Mouse (Mus musculus): ENCODE measurements around the gene Nomo1. TPM values are rescaled to one million over a fixed set of nuclear protein-coding genes. Genes with fewer than 3 reads are reported as not detected.
A peak's percentile ranks its signal among the peaks of the same experiment; 100 is the strongest.

The Nomo1 gene
- 95.7 and 102 TPM in 2 replicates for polyA plus RNA-seq (2015; fragmentation: Nextera tagmentation; extraction: Ambion mirVana)

GRCm38 (mm10) chr7:46033109-46033869, at the start of gene Nomo1:
Gene Nomo1 (plus strand): TSS chr7:46033698.
- Histone ChIP-seq H3K4me2 (ENCODE audit: low read depth, low read length) (peak within 1 kb of the TSS; percentile 83), H3K4me3 (ENCODE audit: low read length) (peak within 1 kb of the TSS; percentile 94), H3K36me3 (ENCODE audit: control insufficient read depth, insufficient read depth, low read length) (no peaks in the 10 kb centered on the region), H3K9me3 (ENCODE audit: control insufficient read depth, low read length) (no peaks in the 10 kb centered on the region), H3K27me3 (replicated peaks; ENCODE audit: control insufficient read depth, insufficient read depth, low read length) (no peaks in the 10 kb centered on the region), H3K9ac (ENCODE audit: low read depth, low read length) (peak within 1 kb of the TSS; percentile 93), H3K27ac (ENCODE audit: low read length) (peak within 1 kb of the TSS; percentile 72), H3K4me1 (ENCODE audit: control insufficient read depth, insufficient read depth, low read length) (peaks cover 40% of the 10 kb centered on the region)
- ATAC-seq: peak; percentile 75
- 6% methylated on average over 43 of the region's 44 CpGs for WGBS

- 79% methylated on average over 5 of the region's 6 CpGs for WGBS
- H3K4me2 ChIP-seq (ENCODE audit: low read depth, low read length): no peak overlapping the region
- H3K36me3 ChIP-seq (ENCODE audit: control insufficient read depth, insufficient read depth, low read length): no peaks in the 10 kb centered on the region
- ATAC-seq: no peak
- H3K27ac ChIP-seq (ENCODE audit: low read length): no peak overlapping the region
- H3K27me3 ChIP-seq (replicated peaks; ENCODE audit: control insufficient read depth, insufficient read depth, low read length): no peaks in the 10 kb centered on the region
- no peak overlapping the region for H3K4me3 ChIP-seq (ENCODE audit: low read length)
- no peaks in the 10 kb centered on the region for H3K4me1 ChIP-seq (ENCODE audit: control insufficient read depth, insufficient read depth, low read length)
- H3K9ac ChIP-seq (ENCODE audit: low read depth, low read length): no peak overlapping the region
- no peaks in the 10 kb centered on the region for H3K9me3 ChIP-seq (ENCODE audit: control insufficient read depth, low read length)
These were observed 46.6 kb upstream of the Nomo1 start for GRCm38 (mm10) chr7:45986893-45987292.

- H3K4me1 ChIP-seq (ENCODE audit: control insufficient read depth, insufficient read depth, low read length): no peaks in the 10 kb centered on the region
- no peak overlapping the region for H3K4me3 ChIP-seq (ENCODE audit: low read length)
- 87% methylated on average over 1 of the region's 1 CpGs for WGBS
- no peaks in the 10 kb centered on the region for H3K9me3 ChIP-seq (ENCODE audit: control insufficient read depth, low read length)
- no peaks in the 10 kb centered on the region for H3K27me3 ChIP-seq (replicated peaks; ENCODE audit: control insufficient read depth, insufficient read depth, low read length)
- no peak overlapping the region for H3K4me2 ChIP-seq (ENCODE audit: low read depth, low read length)
- no peak overlapping the region for H3K27ac ChIP-seq (ENCODE audit: low read length)
- no peak overlapping the region for H3K9ac ChIP-seq (ENCODE audit: low read depth, low read length)
- H3K36me3 ChIP-seq (ENCODE audit: control insufficient read depth, insufficient read depth, low read length): no peaks in the 10 kb centered on the region
- peak; percentile 64 for ATAC-seq
These were observed 45.2 kb upstream of the Nomo1 start for GRCm38 (mm10) chr7:45988344-45988743.

- Histone ChIP-seq H3K27me3 (replicated peaks; ENCODE audit: control insufficient read depth, insufficient read depth, low read length) (no peaks in the 10 kb centered on the region), H3K4me1 (ENCODE audit: control insufficient read depth, insufficient read depth, low read length) (no peaks in the 10 kb centered on the region), H3K4me3 (ENCODE audit: low read length) (no peak overlapping the region), H3K4me2 (ENCODE audit: low read depth, low read length) (no peak overlapping the region), H3K9me3 (ENCODE audit: control insufficient read depth, low read length) (no peaks in the 10 kb centered on the region), H3K9ac (ENCODE audit: low read depth, low read length) (no peak overlapping the region), H3K36me3 (ENCODE audit: control insufficient read depth, insufficient read depth, low read length) (no peaks in the 10 kb centered on the region), H3K27ac (ENCODE audit: low read length) (no peak overlapping the region)
- WGBS: 79% methylated on average over 8 of the region's 8 CpGs
- no peak for ATAC-seq
These were observed 41.0 kb upstream of the Nomo1 start for GRCm38 (mm10) chr7:45992470-45992869.

GRCm38 (mm10) chr7:46000577-46000976, 32.9 kb upstream of the Nomo1 start:
- H3K27me3 ChIP-seq (replicated peaks; ENCODE audit: control insufficient read depth, insufficient read depth, low read length): no peaks in the 10 kb centered on the region
- H3K4me2 ChIP-seq (ENCODE audit: low read depth, low read length): no peak overlapping the region
- H3K9ac ChIP-seq (ENCODE audit: low read depth, low read length): no peak overlapping the region
- WGBS: 91% methylated on average over 4 of the region's 4 CpGs
- no peaks in the 10 kb centered on the region for H3K9me3 ChIP-seq (ENCODE audit: control insufficient read depth, low read length)
- no peaks in the 10 kb centered on the region for H3K4me1 ChIP-seq (ENCODE audit: control insufficient read depth, insufficient read depth, low read length)
- no peak for ATAC-seq
- H3K4me3 ChIP-seq (ENCODE audit: low read length): no peak overlapping the region
- H3K27ac ChIP-seq (ENCODE audit: low read length): no peak overlapping the region
- H3K36me3 ChIP-seq (ENCODE audit: control insufficient read depth, insufficient read depth, low read length): no peaks in the 10 kb centered on the region

- Histone ChIP-seq H3K36me3 (ENCODE audit: control insufficient read depth, insufficient read depth, low read length) (no peaks in the 10 kb centered on the region), H3K4me1 (ENCODE audit: control insufficient read depth, insufficient read depth, low read length) (no peaks in the 10 kb centered on the region), H3K4me3 (ENCODE audit: low read length) (no peak overlapping the region), H3K9ac (ENCODE audit: low read depth, low read length) (no peak overlapping the region), H3K9me3 (ENCODE audit: control insufficient read depth, low read length) (no peaks in the 10 kb centered on the region), H3K27ac (ENCODE audit: low read length) (no peak overlapping the region), H3K4me2 (ENCODE audit: low read depth, low read length) (no peak overlapping the region), H3K27me3 (replicated peaks; ENCODE audit: control insufficient read depth, insufficient read depth, low read length) (no peaks in the 10 kb centered on the region)
- 0 out of 2 replicates have a peak, but pooled peaks have one; percentile 26 for ATAC-seq
- WGBS: 58% methylated on average over 4 of the region's 4 CpGs
These were observed 30.8 kb upstream of the Nomo1 start for GRCm38 (mm10) chr7:46002748-46003147.

- WGBS: 14% methylated on average over 5 of the region's 5 CpGs
These were observed 23.9 kb upstream of the Nomo1 start for GRCm38 (mm10) chr7:46009578-46009977.

GRCm38 (mm10) chr7:46012121-46012520, 21.4 kb upstream of the Nomo1 start:
- H3K9me3 ChIP-seq (ENCODE audit: control insufficient read depth, low read length): no peaks in the 10 kb centered on the region
- no peak overlapping the region for H3K4me3 ChIP-seq (ENCODE audit: low read length)
- no peaks in the 10 kb centered on the region for H3K36me3 ChIP-seq (ENCODE audit: control insufficient read depth, insufficient read depth, low read length)
- no peak overlapping the region for H3K9ac ChIP-seq (ENCODE audit: low read depth, low read length)
- H3K27me3 ChIP-seq (replicated peaks; ENCODE audit: control insufficient read depth, insufficient read depth, low read length): no peaks in the 10 kb centered on the region
- no peak overlapping the region for H3K27ac ChIP-seq (ENCODE audit: low read length)
- no peak overlapping the region for H3K4me2 ChIP-seq (ENCODE audit: low read depth, low read length)
- ATAC-seq: no peak
- H3K4me1 ChIP-seq (ENCODE audit: control insufficient read depth, insufficient read depth, low read length): peaks cover 13% of the 10 kb centered on the region

More at GRCm38 (mm10) chr7:46009578-46009977, 23.9 kb upstream of the Nomo1 start:
- no peaks in the 10 kb centered on the region for H3K9me3 ChIP-seq (ENCODE audit: control insufficient read depth, low read length)
- no peaks in the 10 kb centered on the region for H3K36me3 ChIP-seq (ENCODE audit: control insufficient read depth, insufficient read depth, low read length)
- no peak overlapping the region for H3K9ac ChIP-seq (ENCODE audit: low read depth, low read length)
- H3K4me2 ChIP-seq (ENCODE audit: low read depth, low read length): no peak overlapping the region
- H3K27me3 ChIP-seq (replicated peaks; ENCODE audit: control insufficient read depth, insufficient read depth, low read length): no peaks in the 10 kb centered on the region
- peak; percentile 61; the same call in 1 of the 2 replicates for ATAC-seq
- H3K4me3 ChIP-seq (ENCODE audit: low read length): no peak overlapping the region
- peaks cover 13% of the 10 kb centered on the region for H3K4me1 ChIP-seq (ENCODE audit: control insufficient read depth, insufficient read depth, low read length)
- H3K27ac ChIP-seq (ENCODE audit: low read length): no peak overlapping the region

GRCm38 (mm10) chr7:46013266-46014010, 20.1 kb upstream of the Nomo1 start:
- H3K27me3 ChIP-seq (replicated peaks; ENCODE audit: control insufficient read depth, insufficient read depth, low read length): no peaks in the 10 kb centered on the region
- ATAC-seq: peak; percentile 79
- no peak overlapping the region for H3K9ac ChIP-seq (ENCODE audit: low read depth, low read length)
- peak overlapping the region; percentile 33; the same call in 1 of the 2 replicates for H3K27ac ChIP-seq (ENCODE audit: low read length)
- H3K9me3 ChIP-seq (ENCODE audit: control insufficient read depth, low read length): no peaks in the 10 kb centered on the region
- WGBS: 18% methylated on average over 9 of the region's 9 CpGs
- no peaks in the 10 kb centered on the region for H3K36me3 ChIP-seq (ENCODE audit: control insufficient read depth, insufficient read depth, low read length)
- no peak overlapping the region for H3K4me3 ChIP-seq (ENCODE audit: low read length)
- no peak overlapping the region for H3K4me2 ChIP-seq (ENCODE audit: low read depth, low read length)
- peaks cover 13% of the 10 kb centered on the region for H3K4me1 ChIP-seq (ENCODE audit: control insufficient read depth, insufficient read depth, low read length)

All from intestine, embryonic 16.5 days (tissue).